Mouse (Mus musculus) thymus, adult 2 months (tissue): ENCODE data around the gene Adgrl3.

Experiments
- CTCF ChIP-seq: fragments of 200-500 bp; IDR thresholded peaks from 2 replicates; pipeline ENCODE4 v1.5.1; 2012; ENCODE audit warnings: mild to moderate bottlenecking, control low read depth, low read length, moderate library complexity, borderline replicate concordance; ENCODE audit not compliant: control insufficient read depth, poor library complexity, insufficient read depth; ENCODE audit errors: extremely low read depth
- POLR2A ChIP-seq: fragments of 200-500 bp; IDR thresholded peaks from 2 replicates; pipeline ENCODE4 v1.6.1; 2012; ENCODE audit warnings: mild to moderate bottlenecking, low read length, control low read depth, moderate library complexity; ENCODE audit not compliant: control insufficient read depth, poor library complexity, insufficient read depth; ENCODE audit errors: extremely low read depth

DNA sequence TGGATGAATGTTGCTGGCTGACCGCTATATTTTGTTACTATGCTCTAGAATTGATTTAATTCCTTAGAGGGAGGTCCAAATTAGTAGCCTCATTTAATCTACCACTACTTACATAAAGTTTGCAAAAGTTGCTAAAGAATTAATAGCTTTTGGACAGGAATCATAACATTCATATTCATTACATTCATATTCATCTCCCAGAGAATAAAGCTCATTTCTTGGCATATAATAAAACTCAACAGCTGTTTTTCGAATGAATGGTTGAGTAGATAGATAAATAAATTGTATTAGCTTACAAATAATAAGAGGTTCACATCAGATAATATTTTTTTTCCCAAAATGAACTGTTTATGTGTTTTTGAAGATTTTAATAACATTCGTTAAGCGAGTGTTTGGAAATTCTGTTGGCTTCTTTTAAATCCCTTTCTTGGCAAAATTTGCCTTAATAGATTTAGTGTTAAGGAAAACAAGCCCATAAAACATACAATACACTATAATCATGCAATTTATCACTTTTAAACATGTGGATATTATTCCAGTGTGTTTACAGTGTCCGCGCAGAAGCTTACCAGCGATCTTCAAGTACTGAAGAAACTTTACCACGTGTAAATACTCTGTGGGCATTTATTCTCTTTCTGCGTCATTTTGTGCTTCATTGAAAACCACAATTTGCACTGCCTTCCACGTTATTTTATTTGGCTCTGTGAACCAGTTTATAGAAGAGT lies 350.4 kb downstream of the Adgrl3 start:
- TF ChIP-seq POLR2A (no peak), CTCF (no peak)
